Mouse (Mus musculus) brain, embryonic 14.5 days (tissue): Measurements from ENCODE around the gene Dppa3. TPM values are rescaled to one million over a fixed set of nuclear protein-coding genes. Genes with fewer than 3 reads are reported as not detected.
A peak's percentile ranks its signal among the peaks of the same experiment; 100 is the strongest.
"Not testable (repeated sequence)": the region's sequence is repeated elsewhere in the genome, so short reads cannot be mapped to it uniquely, and the experiment has no call there.

Experiments used
- DNase-seq: peaks from one replicate; pipeline ENCODE4 v3.0.0-alpha.2; 2011; ENCODE audit warnings: low read depth
- CTCF ChIP-seq: fragments of 200-500 bp; IDR thresholded peaks from 2 replicates; pipeline ENCODE4 v1.5.1; 2012; ENCODE audit warnings: inconsistent platforms, mild to moderate bottlenecking, moderate library complexity, borderline replicate concordance; ENCODE audit not compliant: insufficient read depth, insufficient read length; ENCODE audit errors: extremely low read depth
- POLR2A ChIP-seq: fragments of 200-500 bp; IDR thresholded peaks from 2 replicates; pipeline ENCODE4 v1.6.1; 2012; ENCODE audit warnings: mild to moderate bottlenecking, inconsistent platforms, borderline replicate concordance; ENCODE audit not compliant: poor library complexity, insufficient read depth, insufficient read length, severe bottlenecking; ENCODE audit errors: extremely low read depth
- polyA plus RNA-seq: library from polyadenylated mRNA; depleted of rRNA; stranded (reverse); fragments of >200 nt; gene quantifications from 2 replicates; pipeline ENCODE4 v1.2.3, GENCODE M21; 2012

Dppa3 gene
- polyA plus RNA-seq, 1 experiment, result not detected

DNA sequence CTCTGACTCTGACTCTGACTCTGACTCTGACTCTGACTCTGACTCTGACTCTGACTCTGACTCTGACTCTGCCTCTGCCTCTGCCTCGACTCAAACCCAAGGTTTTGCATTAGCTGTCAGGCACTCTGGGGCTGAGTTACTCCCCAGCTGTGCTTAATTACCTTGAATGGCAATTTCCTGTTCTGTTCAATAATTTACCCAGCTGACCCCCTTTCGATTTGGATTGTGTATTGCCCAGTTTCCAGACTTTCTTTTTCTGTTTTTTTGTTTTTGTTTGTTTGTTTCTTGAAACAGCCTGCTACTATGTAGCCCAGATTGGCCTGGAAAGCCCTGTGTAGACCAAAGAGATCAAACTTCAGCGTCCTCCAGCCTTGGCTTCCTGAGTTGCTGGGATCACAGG, 10.2 kb upstream of the Dppa3 start:
- TF ChIP-seq CTCF (no peak), POLR2A (no peak)
- DNase-seq, result no peak

DNA sequence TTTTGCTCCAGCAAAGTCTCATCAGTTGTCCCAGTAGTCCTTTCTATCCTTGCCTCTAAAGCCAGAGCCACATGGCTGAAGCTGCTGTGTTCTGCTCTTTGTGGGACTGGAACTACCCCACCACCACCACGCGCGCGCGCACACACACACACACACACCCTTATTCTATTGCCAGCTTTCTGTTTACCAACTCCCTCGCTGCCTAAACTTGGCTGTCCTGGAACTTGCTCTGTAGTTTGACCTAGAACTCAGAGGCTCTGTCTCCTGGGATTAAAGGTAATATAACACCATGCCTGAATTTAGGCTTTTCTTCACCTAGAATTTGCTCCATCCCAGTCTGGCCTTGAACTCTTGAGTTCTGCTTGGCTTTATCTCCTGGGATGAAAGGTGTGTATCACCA, 5.1 kb upstream of the Dppa3 start:
- no peak for DNase-seq
- TF ChIP-seq CTCF (no peak), POLR2A (no peak)

DNA sequence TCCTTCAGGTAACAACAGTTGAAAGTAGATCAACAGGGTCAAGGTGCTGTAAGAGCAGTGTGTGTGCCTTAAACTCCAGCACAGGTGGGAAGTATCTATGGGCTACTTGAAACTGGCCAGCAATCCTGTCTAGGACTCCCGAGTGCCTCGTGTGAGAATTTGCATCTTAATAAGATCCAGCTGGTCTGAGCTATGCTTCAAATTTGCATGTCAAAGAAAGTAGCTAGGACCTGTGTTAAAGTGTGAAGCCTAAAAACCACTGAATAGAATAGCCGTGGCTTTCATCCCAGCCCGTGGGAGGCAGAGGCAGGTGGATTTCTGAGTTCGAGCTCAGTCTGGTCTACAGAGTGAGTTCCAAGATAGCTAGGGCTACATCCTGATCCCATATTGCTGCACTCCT, 1.7 kb upstream of the Dppa3 start:
- DNase-seq, result peak; percentile 60
- no peak for TF ChIP-seq POLR2A

DNA sequence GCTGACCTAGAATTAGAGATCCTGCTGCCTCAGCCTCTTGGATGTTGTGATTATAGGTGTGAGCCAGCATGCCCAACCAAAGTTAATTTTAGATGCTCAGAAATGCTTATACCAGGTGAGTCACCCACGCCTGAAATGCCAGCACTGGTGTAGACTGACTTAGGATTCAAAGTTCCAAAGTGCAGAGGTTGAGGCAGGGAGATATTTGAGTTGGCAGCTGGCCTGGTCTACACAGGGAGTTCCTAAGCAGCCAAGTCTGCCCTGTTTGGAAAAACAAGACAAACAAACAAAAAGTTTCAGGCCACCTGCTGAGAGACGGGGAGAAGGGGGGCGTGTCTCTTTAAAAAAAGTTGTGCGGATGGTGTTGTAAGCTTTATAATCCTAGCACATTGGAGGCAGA, 1.1 kb upstream of the Dppa3 start:
- TF ChIP-seq POLR2A, result no peak
- no peak for TF ChIP-seq CTCF
- no peak for DNase-seq

DNA sequence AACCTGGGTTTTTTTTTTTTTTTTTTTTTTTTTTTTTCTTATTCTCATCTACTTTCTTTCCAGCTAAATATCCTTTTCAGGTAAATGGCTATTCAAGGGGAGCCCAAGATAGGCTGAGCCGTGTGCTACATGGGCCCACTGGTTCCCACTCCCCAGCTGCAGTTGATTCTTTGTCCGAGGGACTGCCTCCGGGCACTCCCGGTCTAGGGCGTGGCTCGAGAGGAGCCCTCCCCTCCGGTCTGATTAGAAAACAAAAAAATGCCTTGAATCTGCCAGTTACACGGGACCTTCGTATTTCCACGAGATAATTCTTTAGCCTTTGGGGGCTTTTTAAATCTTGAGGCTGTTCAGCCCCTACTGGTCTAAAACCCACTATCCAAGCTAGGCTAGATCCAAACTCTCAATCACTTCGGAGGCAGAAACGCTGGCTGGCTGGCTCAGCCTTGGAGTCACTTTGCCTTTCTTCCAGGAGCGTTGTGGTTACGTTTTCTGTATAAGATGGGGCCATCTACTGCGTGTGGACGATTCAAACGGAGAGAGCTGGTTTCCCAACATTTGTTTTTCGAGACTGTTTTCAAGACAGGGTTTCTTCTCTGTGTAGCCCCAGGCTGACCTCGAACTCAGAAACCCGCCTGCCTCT, 1.4 kb downstream of the Dppa3 start:
- TF ChIP-seq CTCF, result no peak
- no peak for TF ChIP-seq POLR2A
- DNase-seq, result no peak

DNA sequence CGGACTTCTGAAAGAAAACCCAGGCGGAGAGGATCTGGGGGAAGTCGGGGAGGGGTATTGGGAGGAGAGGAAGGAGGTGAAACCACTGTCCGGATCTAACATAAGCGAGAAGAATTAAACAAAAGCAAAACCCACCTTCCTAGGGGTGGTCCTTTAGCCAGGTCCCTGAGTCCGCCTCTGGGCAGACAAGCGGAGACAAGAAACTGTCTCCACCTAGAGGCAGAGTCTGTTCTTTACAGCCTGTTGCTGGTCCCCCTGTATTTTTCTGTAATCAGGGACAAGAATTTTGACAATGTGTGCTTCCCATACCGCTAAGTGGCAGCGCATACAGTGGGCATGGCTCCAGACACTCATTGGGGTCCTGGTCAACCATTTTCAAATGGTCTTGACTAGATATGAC, 7.2 kb downstream of the Dppa3 start:
- TF ChIP-seq CTCF, result peak; percentile 38; the same call in 1 of the 2 replicates
- no peak for TF ChIP-seq POLR2A
- no peak for DNase-seq

DNA sequence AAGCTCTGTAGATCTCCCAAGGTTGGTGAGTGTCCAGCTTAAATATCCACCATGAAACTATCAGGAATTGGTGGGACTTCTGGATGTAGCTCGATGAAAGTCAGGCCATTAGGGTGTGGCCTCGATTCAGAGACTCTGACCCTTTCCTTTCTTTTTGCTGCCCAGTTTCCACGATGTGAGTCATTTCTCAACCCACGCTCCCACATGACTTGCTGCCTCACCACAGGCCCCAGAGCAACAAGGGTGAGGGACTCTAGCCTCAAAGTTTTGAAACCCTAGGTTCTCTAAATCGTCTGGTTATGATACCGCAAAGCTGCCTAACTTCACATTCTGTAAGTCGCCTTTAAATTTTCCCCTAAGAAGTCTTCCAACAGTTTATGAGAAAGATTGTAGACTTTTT, 9.1 kb downstream of the Dppa3 start:
- no peak for TF ChIP-seq CTCF
- TF ChIP-seq POLR2A, result no peak
- DNase-seq, result no peak

DNA sequence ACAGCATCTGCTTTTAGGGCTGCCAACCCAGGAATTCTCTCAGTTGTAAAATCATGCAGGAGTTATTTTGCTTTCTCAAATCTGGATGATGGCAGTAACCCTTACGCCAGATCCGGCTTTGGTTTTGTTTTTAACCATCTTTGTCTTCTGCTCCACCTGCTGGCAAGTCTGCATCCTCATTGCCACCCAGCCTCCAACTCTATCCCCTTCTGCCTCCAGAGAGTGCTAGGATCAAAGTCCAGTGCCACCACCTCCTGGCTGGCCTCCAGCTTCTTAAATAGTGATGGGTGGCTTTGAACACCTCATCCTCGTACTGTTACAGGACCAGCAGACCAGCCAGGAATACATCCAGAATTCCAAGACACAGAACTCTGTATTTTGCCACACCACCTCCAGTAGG, 10.5 kb downstream of the Dppa3 start:
- TF ChIP-seq POLR2A (no peak), CTCF (no peak)
- DNase-seq, result no peak

DNA sequence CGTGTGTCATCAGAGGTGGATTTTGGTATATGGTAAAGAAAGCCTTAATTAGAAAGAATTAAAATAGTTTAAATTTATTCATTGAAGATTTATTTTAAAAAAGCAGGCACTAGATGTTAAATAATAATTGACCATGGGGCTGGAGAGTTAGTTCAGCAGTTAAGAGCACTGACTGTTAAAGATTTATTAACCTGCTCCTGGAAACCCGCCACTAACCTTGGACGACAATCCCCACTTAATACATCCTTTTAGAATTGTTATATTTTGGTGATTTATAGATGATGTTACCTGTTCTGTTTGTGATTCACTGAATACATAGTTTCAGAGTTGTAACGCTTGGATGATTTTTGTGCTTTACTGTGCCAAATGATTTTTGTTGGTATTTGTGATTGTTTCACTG, 11.4 kb downstream of the Dppa3 start:
- DNase-seq, result not testable (repeated sequence)

DNA sequence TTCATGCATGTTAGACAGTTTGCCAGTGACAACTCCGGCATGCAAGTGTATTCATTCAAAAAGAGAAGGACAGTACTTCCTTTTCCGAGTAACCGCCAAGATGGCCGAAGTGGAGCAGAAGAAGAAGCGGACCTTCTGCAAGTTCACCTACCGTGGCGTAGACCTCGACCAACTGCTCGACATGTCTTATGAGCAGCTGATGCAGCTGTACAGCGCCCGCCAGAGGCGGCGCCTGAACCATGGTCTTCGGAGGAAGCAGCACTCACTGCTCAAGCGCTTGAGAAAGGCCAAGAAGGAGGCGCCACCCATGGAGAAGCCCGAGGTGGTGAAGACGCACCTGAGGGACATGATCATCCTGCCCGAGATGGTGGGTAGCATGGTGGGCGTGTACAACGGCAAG, 18.0 kb downstream of the Dppa3 start:
- not testable (repeated sequence) for DNase-seq

DNA sequence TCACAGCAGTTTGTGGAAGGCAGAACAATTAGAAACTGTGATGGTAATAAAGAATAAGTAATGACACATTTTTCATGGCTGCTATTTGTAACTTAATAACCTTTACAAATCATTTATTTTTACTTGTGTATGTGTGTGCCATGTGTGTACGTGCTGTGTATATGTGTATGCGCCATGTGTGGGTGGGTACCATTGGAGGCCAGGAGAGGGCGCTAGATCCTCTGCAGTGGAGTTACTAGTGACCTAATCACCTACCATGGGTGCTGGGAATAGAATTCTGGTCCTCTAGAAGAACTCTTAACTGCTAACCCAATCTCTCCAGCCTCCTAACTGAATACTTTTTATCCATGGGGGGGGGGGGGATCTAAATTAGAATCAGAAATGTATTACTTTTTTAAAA, 23.7 kb downstream of the Dppa3 start:
- TF ChIP-seq CTCF, result peak; percentile 5; the same call in 1 of the 2 replicates
- no peak for TF ChIP-seq POLR2A
- DNase-seq, result no peak

DNA sequence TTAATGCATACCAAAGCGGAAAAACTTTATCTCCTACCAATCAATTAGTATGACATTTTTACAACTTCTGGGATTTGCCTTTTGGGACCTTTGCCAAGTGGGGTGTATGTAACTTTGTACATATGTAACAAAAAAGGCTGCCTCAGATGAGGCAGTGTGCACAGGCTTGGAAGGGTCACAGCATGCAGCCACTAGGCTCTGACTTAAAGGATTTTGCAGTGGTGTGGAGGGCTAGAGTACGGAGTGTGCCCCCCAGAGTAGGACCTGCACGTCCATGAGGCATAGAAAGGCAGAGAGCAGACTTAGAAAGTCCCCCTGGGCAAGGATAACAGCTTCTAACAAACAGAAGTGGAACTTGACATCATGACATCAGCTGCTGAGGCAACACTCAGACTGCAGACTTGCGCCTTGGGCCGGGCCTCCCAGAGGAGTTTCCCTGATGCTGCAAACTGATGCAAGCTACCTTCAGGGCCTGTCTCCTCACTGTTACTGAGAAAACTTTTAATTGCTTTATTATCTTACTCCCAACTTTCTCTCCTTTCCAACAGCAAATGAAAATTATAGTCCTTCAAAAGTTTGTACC, 24.3 kb downstream of the Dppa3 start:
- no peak for DNase-seq
- TF ChIP-seq POLR2A (no peak), CTCF (no peak)

DNA sequence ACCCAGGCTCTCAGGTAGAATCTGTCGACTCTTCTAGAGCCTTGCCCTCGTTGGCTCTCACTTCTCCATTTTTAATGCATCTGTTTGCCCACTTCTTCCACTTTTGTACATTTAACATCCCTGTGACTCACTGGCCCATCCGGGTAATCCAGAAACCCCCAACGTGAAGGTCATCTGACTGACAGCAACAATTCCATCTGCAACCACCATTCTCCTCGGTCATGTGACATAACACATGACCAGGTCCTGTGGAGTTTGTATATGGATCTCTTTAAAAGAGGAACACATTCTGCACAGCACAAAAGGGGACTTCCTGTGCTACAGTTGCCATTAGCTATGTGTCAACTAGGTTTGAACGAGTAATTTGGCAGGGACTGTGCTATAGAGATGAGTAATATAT, 28.1 kb downstream of the Dppa3 start:
- DNase-seq, result no peak
- TF ChIP-seq POLR2A (no peak), CTCF (no peak)

DNA sequence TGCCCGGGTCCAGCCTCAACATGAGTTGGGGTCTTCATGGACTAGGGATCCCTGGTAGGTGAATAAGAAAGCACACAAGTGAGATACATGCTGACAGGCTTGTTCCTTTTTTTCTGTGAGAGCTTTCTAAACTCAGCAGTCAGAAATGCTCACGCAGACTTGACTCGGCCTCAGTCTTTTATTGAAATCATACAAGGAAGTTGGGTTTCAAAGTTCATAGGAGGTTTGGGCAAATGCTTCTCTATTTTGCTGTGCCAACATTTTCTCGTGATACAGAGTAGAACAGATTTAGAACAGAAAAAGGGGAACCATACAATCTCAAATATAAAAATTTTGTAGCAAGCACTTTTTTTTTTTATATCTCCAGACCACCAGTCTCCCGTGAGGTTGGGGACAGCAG, 31.4 kb downstream of the Dppa3 start:
- TF ChIP-seq CTCF (no peak), POLR2A (no peak)
- no peak for DNase-seq
